Mouse (Mus musculus): Measurements from ENCODE around the gene Rwdd4a. TPM values are rescaled to one million over a fixed set of nuclear protein-coding genes. Genes with fewer than 3 reads are reported as not detected.

The Rwdd4a gene
- polyA plus RNA-seq, 1 experiment from 2014 or later: 38.0 TPM

DNA sequence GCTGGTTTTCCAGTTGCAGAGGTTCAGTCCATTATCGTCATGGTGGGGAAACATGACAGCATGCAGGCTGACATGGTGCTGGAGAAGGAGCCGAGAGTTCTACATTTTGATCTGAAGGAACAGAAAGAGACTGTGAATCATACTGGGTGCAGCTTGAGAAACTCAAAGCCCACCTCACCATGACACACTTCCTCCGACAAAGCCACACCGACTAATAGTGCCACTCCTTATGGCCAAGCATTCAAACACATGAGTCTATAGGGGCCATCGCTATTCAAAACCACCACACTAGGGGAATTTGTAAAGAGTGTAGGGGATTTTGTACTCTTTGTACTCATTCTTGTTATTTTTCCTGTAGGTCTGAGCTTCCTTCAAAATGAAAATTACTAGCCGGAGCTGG is 33.1 kb downstream of the Rwdd4a start:
- Histone ChIP-seq H3K9me3 (ENCODE audit: control insufficient read depth, low read length) (no peaks in the 10 kb centered on the region), H3K9ac (no peak overlapping the region), H3K27me3 (ENCODE audit: control insufficient read depth, insufficient read depth, low read length) (no peaks in the 10 kb centered on the region), H3K4me3 (replicated peaks; ENCODE audit: low read length) (no peak overlapping the region), H3K36me3 (replicated peaks; ENCODE audit: control insufficient read depth, insufficient read depth) (no peaks in the 10 kb centered on the region), H3K27ac (no peak overlapping the region), H3K4me1 (replicated peaks; ENCODE audit: control insufficient read depth, insufficient read depth, low read length) (no peaks in the 10 kb centered on the region), H3K4me2 (replicated peaks) (no peak overlapping the region)
- no peak for DNase-seq (ENCODE audit: low spot score)
- WGBS: 91% methylated on average over 6 of the region's 6 CpGs
- ATAC-seq (ENCODE audit: low FRiP score): no peak

DNA sequence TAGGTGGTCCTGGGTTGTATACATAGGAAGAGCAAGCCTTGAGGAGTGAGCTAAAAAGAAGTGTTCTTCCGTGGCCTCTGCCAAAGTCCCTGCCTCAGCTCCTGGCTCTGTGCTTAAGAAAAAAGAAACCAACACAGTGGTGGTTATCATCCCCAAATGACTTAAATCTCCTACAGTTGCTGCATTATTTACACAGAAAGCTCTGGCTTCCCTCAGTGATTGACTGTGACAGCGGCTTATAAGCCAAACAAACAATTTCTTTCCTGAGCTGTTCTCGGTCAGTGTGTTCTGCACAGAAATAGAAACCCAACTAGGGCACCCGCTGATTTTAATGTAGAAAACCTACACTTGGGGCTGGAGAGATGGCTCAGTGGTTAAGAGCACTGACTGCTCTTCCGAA is 34.6 kb downstream of the Rwdd4a start:
- Histone ChIP-seq H3K4me3 (replicated peaks; ENCODE audit: low read length) (no peak overlapping the region), H3K36me3 (replicated peaks; ENCODE audit: control insufficient read depth, insufficient read depth) (no peaks in the 10 kb centered on the region), H3K27me3 (ENCODE audit: control insufficient read depth, insufficient read depth, low read length) (no peaks in the 10 kb centered on the region), H3K4me2 (replicated peaks) (no peak overlapping the region), H3K4me1 (replicated peaks; ENCODE audit: control insufficient read depth, insufficient read depth, low read length) (no peaks in the 10 kb centered on the region), H3K9ac (no peak overlapping the region), H3K9me3 (ENCODE audit: control insufficient read depth, low read length) (no peaks in the 10 kb centered on the region), H3K27ac (no peak overlapping the region)
- ATAC-seq (ENCODE audit: low FRiP score) (no peak), DNase-seq (ENCODE audit: low spot score) (no peak)
- WGBS: 84% methylated on average over 5 of the region's 5 CpGs

DNA sequence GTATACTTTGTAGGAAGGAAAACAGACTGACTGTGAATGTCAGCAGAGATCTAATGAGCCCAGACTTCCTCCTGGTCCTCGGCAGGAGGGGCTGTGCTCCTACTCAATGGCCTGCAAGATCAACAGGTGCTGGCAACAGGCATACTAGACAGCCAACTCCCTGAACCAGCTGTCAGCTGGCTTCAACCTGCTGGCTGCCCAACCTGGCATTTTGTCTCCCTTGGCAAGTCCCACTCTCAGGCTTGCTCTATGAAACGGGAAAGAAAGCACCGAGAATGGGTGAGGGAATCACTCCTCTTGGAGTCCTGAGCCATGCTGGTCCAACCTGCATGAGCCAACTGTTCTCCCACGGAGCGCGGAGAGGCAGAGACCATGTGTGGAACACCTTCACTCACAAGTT is 36.7 kb downstream of the Rwdd4a start:
- Histone ChIP-seq H3K36me3 (replicated peaks; ENCODE audit: control insufficient read depth, insufficient read depth) (no peaks in the 10 kb centered on the region), H3K4me2 (replicated peaks) (no peak overlapping the region), H3K4me3 (replicated peaks; ENCODE audit: low read length) (no peak overlapping the region), H3K9me3 (ENCODE audit: control insufficient read depth, low read length) (no peaks in the 10 kb centered on the region), H3K27ac (no peak overlapping the region), H3K9ac (no peak overlapping the region), H3K27me3 (ENCODE audit: control insufficient read depth, insufficient read depth, low read length) (no peaks in the 10 kb centered on the region), H3K4me1 (replicated peaks; ENCODE audit: control insufficient read depth, insufficient read depth, low read length) (no peaks in the 10 kb centered on the region)
- ATAC-seq (ENCODE audit: low FRiP score) (no peak), DNase-seq (ENCODE audit: low spot score) (no peak)
- 92% methylated on average over 6 of the region's 6 CpGs for WGBS

DNA sequence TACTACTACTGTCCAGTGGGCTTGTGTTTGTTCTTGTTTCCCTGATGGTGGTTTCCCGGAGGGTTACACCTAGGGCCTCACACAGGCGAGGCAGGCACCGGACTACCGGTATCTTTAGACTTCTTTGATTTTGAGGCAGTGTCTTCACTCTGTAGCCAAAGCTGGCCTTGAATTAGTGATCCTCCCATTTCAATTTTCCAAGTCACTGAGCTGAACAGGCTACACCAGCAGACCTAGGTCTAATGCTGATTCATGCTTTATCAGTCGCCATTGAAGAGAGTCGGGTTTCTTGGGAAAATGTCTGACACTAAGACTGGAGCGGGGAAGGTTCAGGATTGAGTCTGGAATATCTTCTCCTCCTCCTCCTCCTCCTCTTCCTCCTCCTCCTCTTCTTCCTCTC is 40.0 kb downstream of the Rwdd4a start:
- H3K4me1 ChIP-seq (replicated peaks; ENCODE audit: control insufficient read depth, insufficient read depth, low read length): no peaks in the 10 kb centered on the region
- 87% methylated on average over 7 of the region's 7 CpGs for WGBS
- no peaks in the 10 kb centered on the region for H3K9me3 ChIP-seq (ENCODE audit: control insufficient read depth, low read length)
- H3K4me2 ChIP-seq (replicated peaks): no peak overlapping the region
- H3K9ac ChIP-seq: no peak overlapping the region
- DNase-seq (ENCODE audit: low spot score) (no peak), ATAC-seq (ENCODE audit: low FRiP score) (no peak)
- no peak overlapping the region for H3K27ac ChIP-seq
- no peaks in the 10 kb centered on the region for H3K36me3 ChIP-seq (replicated peaks; ENCODE audit: control insufficient read depth, insufficient read depth)
- no peak overlapping the region for H3K4me3 ChIP-seq (replicated peaks; ENCODE audit: low read length)
- H3K27me3 ChIP-seq (ENCODE audit: control insufficient read depth, insufficient read depth, low read length): no peaks in the 10 kb centered on the region

DNA sequence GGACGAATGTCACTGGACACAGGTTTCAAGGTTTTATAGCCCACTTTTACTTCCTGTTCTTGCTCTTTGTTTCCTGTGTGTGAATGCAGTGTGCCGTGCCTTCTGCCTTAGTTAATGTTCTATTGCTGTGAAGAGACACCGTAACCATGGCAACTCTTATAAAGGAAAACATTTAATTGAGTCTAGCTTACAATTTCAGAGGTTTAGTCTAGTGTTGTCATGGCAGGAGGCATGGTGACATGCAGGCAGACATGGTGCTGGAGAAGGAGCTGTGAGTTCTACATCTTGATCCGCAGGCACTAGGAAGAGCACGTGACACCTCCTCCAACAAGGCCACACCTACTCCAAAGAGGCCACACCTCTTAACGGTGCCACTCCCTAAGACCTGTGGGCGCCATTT is 48.0 kb downstream of the Rwdd4a start:
- no peaks in the 10 kb centered on the region for H3K36me3 ChIP-seq (replicated peaks; ENCODE audit: control insufficient read depth, insufficient read depth)
- no peak for ATAC-seq (ENCODE audit: low FRiP score)
- no peaks in the 10 kb centered on the region for H3K4me1 ChIP-seq (replicated peaks; ENCODE audit: control insufficient read depth, insufficient read depth, low read length)
- no peak for DNase-seq (ENCODE audit: low spot score)
- no peaks in the 10 kb centered on the region for H3K27me3 ChIP-seq (ENCODE audit: control insufficient read depth, insufficient read depth, low read length)
- H3K9me3 ChIP-seq (ENCODE audit: control insufficient read depth, low read length): no peaks in the 10 kb centered on the region
- H3K4me2 ChIP-seq (replicated peaks): no peak overlapping the region
- H3K27ac ChIP-seq: no peak overlapping the region
- no peak overlapping the region for H3K4me3 ChIP-seq (replicated peaks; ENCODE audit: low read length)
- H3K9ac ChIP-seq: no peak overlapping the region
- 76% methylated on average over 7 of the region's 7 CpGs for WGBS

DNA sequence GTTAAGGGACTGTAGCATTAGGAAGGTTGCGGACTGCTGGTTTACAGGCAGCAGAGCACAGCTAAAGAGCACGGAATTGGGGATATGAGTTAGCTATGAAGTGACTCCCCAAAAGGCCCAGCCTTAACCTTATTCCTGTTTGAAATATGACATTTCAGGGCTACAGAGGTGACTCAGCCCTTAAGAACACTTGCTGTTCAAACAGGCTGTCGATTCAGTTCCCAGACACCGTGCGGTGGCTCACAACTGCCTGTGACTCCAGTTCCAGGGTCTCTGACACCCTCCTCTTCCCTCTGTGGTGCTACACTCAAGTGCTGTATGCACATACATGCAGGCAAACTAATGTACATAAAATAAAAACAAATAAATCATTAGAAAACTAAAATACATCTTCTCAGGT is 55.2 kb downstream of the Rwdd4a start:
- Histone ChIP-seq H3K27me3 (ENCODE audit: control insufficient read depth, insufficient read depth, low read length) (no peaks in the 10 kb centered on the region), H3K4me3 (replicated peaks; ENCODE audit: low read length) (no peak overlapping the region), H3K4me1 (replicated peaks; ENCODE audit: control insufficient read depth, insufficient read depth, low read length) (no peaks in the 10 kb centered on the region), H3K36me3 (replicated peaks; ENCODE audit: control insufficient read depth, insufficient read depth) (no peaks in the 10 kb centered on the region), H3K27ac (no peak overlapping the region), H3K9me3 (ENCODE audit: control insufficient read depth, low read length) (no peaks in the 10 kb centered on the region), H3K4me2 (replicated peaks) (no peak overlapping the region), H3K9ac (no peak overlapping the region)
- ATAC-seq (ENCODE audit: low FRiP score) (no peak), DNase-seq (ENCODE audit: low spot score) (no peak)
- 85% methylated on average over 5 of the region's 5 CpGs for WGBS

DNA sequence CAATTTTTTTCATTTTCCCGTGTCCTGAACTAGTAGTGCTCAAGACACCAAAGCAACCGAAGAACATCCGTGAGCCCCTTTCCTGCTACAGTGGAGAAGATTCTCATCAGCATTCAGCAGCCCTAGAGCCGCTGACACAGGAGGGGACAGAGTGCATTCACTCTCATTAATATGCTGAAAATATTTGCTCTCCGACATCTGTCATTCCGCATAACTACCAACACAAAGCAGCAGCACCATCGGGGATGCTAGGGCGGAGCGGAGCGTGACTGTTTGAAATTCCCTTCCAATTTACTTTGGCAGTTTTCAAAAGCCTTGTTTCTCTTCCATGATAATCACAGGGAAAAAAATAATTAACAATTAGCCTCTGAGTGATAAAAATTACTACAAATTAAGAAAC is 56.9 kb downstream of the Rwdd4a start:
- peak; percentile 45 for DNase-seq (ENCODE audit: low spot score)
- H3K4me2 ChIP-seq (replicated peaks): peak overlapping the region; percentile 20; the same call in 1 of the 2 replicates
- H3K4me3 ChIP-seq (replicated peaks; ENCODE audit: low read length): no peak overlapping the region
- no peaks in the 10 kb centered on the region for H3K27me3 ChIP-seq (ENCODE audit: control insufficient read depth, insufficient read depth, low read length)
- no peak for ATAC-seq (ENCODE audit: low FRiP score)
- H3K27ac ChIP-seq: no peak overlapping the region
- H3K9ac ChIP-seq: no peak overlapping the region
- no peaks in the 10 kb centered on the region for H3K9me3 ChIP-seq (ENCODE audit: control insufficient read depth, low read length)
- no peaks in the 10 kb centered on the region for H3K36me3 ChIP-seq (replicated peaks; ENCODE audit: control insufficient read depth, insufficient read depth)
- H3K4me1 ChIP-seq (replicated peaks; ENCODE audit: control insufficient read depth, insufficient read depth, low read length): no peaks in the 10 kb centered on the region
- WGBS: 37% methylated on average over 10 of the region's 10 CpGs

DNA sequence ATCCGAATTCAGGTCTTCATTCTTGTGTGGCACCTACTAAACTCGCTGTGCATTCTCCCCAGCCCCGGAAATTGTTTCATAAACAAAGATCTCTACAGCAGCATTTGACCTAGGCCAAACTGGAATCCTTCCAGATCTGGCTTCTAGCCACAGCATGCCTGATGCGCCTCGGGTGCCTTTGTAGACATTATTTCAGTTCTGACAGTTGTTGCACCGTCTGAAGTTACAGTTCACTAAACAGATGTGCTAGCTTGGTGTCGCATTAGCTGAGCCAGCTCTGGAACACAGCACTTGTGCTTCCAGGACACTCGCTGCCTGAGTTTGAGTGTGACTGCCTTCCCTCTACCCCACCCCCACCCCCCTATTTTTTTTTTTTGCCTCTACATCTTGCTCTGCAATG is 67.2 kb downstream of the Rwdd4a start:
- 78% methylated on average over 8 of the region's 8 CpGs for WGBS
- no peak for ATAC-seq (ENCODE audit: low FRiP score)
- Histone ChIP-seq H3K4me2 (replicated peaks) (no peak overlapping the region), H3K9me3 (ENCODE audit: control insufficient read depth, low read length) (no peaks in the 10 kb centered on the region), H3K4me3 (replicated peaks; ENCODE audit: low read length) (no peak overlapping the region), H3K4me1 (replicated peaks; ENCODE audit: control insufficient read depth, insufficient read depth, low read length) (no peaks in the 10 kb centered on the region), H3K27me3 (ENCODE audit: control insufficient read depth, insufficient read depth, low read length) (no peaks in the 10 kb centered on the region), H3K9ac (no peak overlapping the region), H3K27ac (no peak overlapping the region), H3K36me3 (replicated peaks; ENCODE audit: control insufficient read depth, insufficient read depth) (no peaks in the 10 kb centered on the region)
- DNase-seq (ENCODE audit: low spot score): no peak

Small RNA genes lying within 50 kb of the gene (microRNA-seq; reads per million reads assigned to microRNA genes)
- gene Gm27409: not detected

Other genes with a start within 250 kb of the Rwdd4a start
- gene Stox2, start 87.3 kb upstream of the Rwdd4a start, polyA plus RNA-seq (2014; fragmentation: Nextera tagmentation; extraction: Ambion mirVana): 39.9 and 46.5 TPM in 2 replicates
- gene Trappc11, start 194 bp upstream of the Rwdd4a start, polyA plus RNA-seq (2014; fragmentation: Nextera tagmentation; extraction: Ambion mirVana): 40.1 and 49.3 TPM in 2 replicates
- 8.0 and 8.3 TPM in 2 replicates for gene Ing2, start 141.9 kb downstream of the Rwdd4a start, polyA plus RNA-seq (2014; fragmentation: Nextera tagmentation; extraction: Ambion mirVana)
- 32.0 and 34.6 TPM in 2 replicates for gene Cdkn2aip, start 180.3 kb downstream of the Rwdd4a start, polyA plus RNA-seq (2014; fragmentation: Nextera tagmentation; extraction: Ambion mirVana)

All from hindbrain, embryonic 14.5 days (tissue).